Mouse (Mus musculus) limb, embryonic 10.5 days (tissue): ENCODE measurements around the gene Lrfn3. TPM values are rescaled to one million over a fixed set of nuclear protein-coding genes. Genes with fewer than 3 reads are reported as not detected.

ENCODE experiments used
- DNase-seq: peaks from one replicate; pipeline ENCODE4 v3.0.0-alpha.2; 2017; ENCODE audit warnings: low spot score
- H3K27ac ChIP-seq: fragments of 300-500 bp; sonication (generic); 2 replicates; pipeline ENCODE4 v1.5.1; 2016; ENCODE audit warnings: mild to moderate bottlenecking
- H3K27me3 ChIP-seq: fragments of 300-500 bp; sonication (generic); 2 replicates; pipeline ENCODE4 v1.6.1; 2016; ENCODE audit warnings: low read depth, mild to moderate bottlenecking; ENCODE audit not compliant: poor library complexity, severe bottlenecking
- H3K36me3 ChIP-seq: fragments of 300-500 bp; sonication (generic); 2 replicates; pipeline ENCODE4 v1.6.1; 2016; ENCODE audit warnings: mild to moderate bottlenecking, moderate library complexity
- H3K4me1 ChIP-seq: fragments of 300-500 bp; sonication (generic); 2 replicates; pipeline ENCODE4 v1.6.1; 2016
- H3K4me3 ChIP-seq: fragments of 300-500 bp; sonication (generic); 2 replicates; pipeline ENCODE4 v1.5.1; 2016; ENCODE audit warnings: mild to moderate bottlenecking, moderate library complexity
- H3K9me3 ChIP-seq: fragments of 300-500 bp; sonication (generic); replicated peaks from 2 replicates; pipeline ENCODE4 v1.6.1; 2016; ENCODE audit warnings: mild to moderate bottlenecking
- WGBS: fragments of 180-500 bp; shearing (Covaris S2); methylation state at CpG from one replicate; pipeline ENCODE4 v1.1.7; 2016; 5-methylcytosine and 5-hydroxymethylcytosine counted together
- polyA plus RNA-seq: library from polyadenylated mRNA; unstranded; fragments of >200 nt; fragmentation: Nextera tagmentation; extraction: Ambion mirVana; gene quantifications from 2 replicates; pipeline ENCODE4 v1.2.1, GENCODE M21; 2016

Gene Lrfn3
- polyA plus RNA-seq, 1 experiment from 2014 or later, result 4.2 TPM

- H3K9me3 ChIP-seq, result no peaks in the 10 kb centered on the region
- WGBS, result under 1% methylated on average over 63 of the region's 63 CpGs
- H3K27me3 ChIP-seq, result no peaks in the 10 kb centered on the region
- peak within 1 kb of the TSS; percentile 73 for H3K4me3 ChIP-seq
- DNase-seq, result peak; percentile 66
- peak within 1 kb of the TSS; percentile 88 for H3K27ac ChIP-seq
- peaks cover 35% of the 10 kb centered on the region for H3K36me3 ChIP-seq
- H3K4me1 ChIP-seq, result peaks cover 19% of the 10 kb centered on the region
Measured at GRCm38 (mm10) chr7:30321539-30322284, 40.9 kb downstream of the Lrfn3 start, which contains the start of gene E130208F15Rik. TSS of gene E130208F15Rik (plus strand) at chr7:30321740.

- Histone ChIP-seq H3K36me3 (peaks cover 41% of the 10 kb centered on the region), H3K27ac (no peak overlapping the region), H3K9me3 (no peaks in the 10 kb centered on the region), H3K4me1 (peaks cover 24% of the 10 kb centered on the region), H3K4me3 (peak overlapping the region; percentile 73), H3K27me3 (no peaks in the 10 kb centered on the region)
- 86% methylated on average over 2 of the region's 2 CpGs for WGBS
- no peak for DNase-seq
Measured at GRCm38 (mm10) chr7:30320946-30321345, 41.6 kb downstream of the Lrfn3 start.

- Histone ChIP-seq H3K4me3 (no peak overlapping the region), H3K36me3 (peaks cover 50% of the 10 kb centered on the region), H3K4me1 (peaks cover 49% of the 10 kb centered on the region), H3K9me3 (no peaks in the 10 kb centered on the region), H3K27ac (no peak overlapping the region), H3K27me3 (no peaks in the 10 kb centered on the region)
- DNase-seq, result no peak
- WGBS, result 90% methylated on average over 3 of the region's 3 CpGs
Measured at GRCm38 (mm10) chr7:30318142-30318541, 44.4 kb downstream of the Lrfn3 start.

GRCm38 (mm10) chr7:30315559-30316529 is 46.7 kb downstream of the Lrfn3 start:
- Histone ChIP-seq H3K36me3 (peaks cover 72% of the 10 kb centered on the region), H3K9me3 (no peaks in the 10 kb centered on the region), H3K27ac (peak overlapping the region; percentile 84), H3K4me1 (peaks cover 32% of the 10 kb centered on the region), H3K4me3 (peak overlapping the region; percentile 68), H3K27me3 (no peaks in the 10 kb centered on the region)
- DNase-seq, result no peak
- whole genome bisulfite sequencing, result 78% methylated on average over 13 of the region's 13 CpGs

GRCm38 (mm10) chr7:30314721-30315155 is 47.8 kb downstream of the Lrfn3 start, which contains the start of gene Syne4:
TSS of gene Syne4 (plus strand) at chr7:30314807.
- WGBS, result 3% methylated on average over 9 of the region's 9 CpGs
- Histone ChIP-seq H3K36me3 (peaks cover 77% of the 10 kb centered on the region), H3K9me3 (no peaks in the 10 kb centered on the region), H3K4me3 (peak within 1 kb of the TSS; percentile 68), H3K4me1 (peaks cover 37% of the 10 kb centered on the region), H3K27ac (peak within 1 kb of the TSS; percentile 84), H3K27me3 (no peaks in the 10 kb centered on the region)
- peak; percentile 75 for DNase-seq

- no peaks in the 10 kb centered on the region for H3K27me3 ChIP-seq
- H3K27ac ChIP-seq, result peak overlapping the region; percentile 84
- no peak for DNase-seq
- 51% methylated on average over 27 of the region's 27 CpGs for WGBS
- H3K4me3 ChIP-seq, result 0 out of 2 replicates have a peak overlapping the region, but pooled peaks have one; percentile 10
- no peaks in the 10 kb centered on the region for H3K9me3 ChIP-seq
- peaks cover 67% of the 10 kb centered on the region for H3K36me3 ChIP-seq
- H3K4me1 ChIP-seq, result peaks cover 45% of the 10 kb centered on the region
Measured at GRCm38 (mm10) chr7:30313666-30314320, 48.8 kb downstream of the Lrfn3 start.

- Histone ChIP-seq H3K4me3 (no peak overlapping the region), H3K27me3 (no peaks in the 10 kb centered on the region), H3K9me3 (no peaks in the 10 kb centered on the region), H3K27ac (no peak overlapping the region), H3K36me3 (peaks cover 65% of the 10 kb centered on the region), H3K4me1 (peaks cover 42% of the 10 kb centered on the region)
- no peak for DNase-seq
- whole genome bisulfite sequencing, result 88% methylated on average over 12 of the region's 12 CpGs
Measured at GRCm38 (mm10) chr7:30310136-30310535, 52.4 kb downstream of the Lrfn3 start.

GRCm38 (mm10) chr7:30309395-30310129 is 53.0 kb downstream of the Lrfn3 start:
- Histone ChIP-seq H3K27me3 (no peaks in the 10 kb centered on the region), H3K4me1 (peaks cover 36% of the 10 kb centered on the region), H3K36me3 (peaks cover 68% of the 10 kb centered on the region), H3K27ac (peak overlapping the region; percentile 77; the same call in 1 of the 2 replicates), H3K9me3 (no peaks in the 10 kb centered on the region), H3K4me3 (peak overlapping the region; percentile 77)
- 70% methylated on average over 15 of the region's 15 CpGs for WGBS
- no peak for DNase-seq

- Histone ChIP-seq H3K27ac (peak within 1 kb of the TSS; percentile 77), H3K4me3 (peak within 1 kb of the TSS; percentile 77), H3K9me3 (no peaks in the 10 kb centered on the region), H3K4me1 (peaks cover 24% of the 10 kb centered on the region), H3K36me3 (peaks cover 69% of the 10 kb centered on the region), H3K27me3 (no peaks in the 10 kb centered on the region)
- 4% methylated on average over 27 of the region's 27 CpGs for WGBS
- DNase-seq, result peak; percentile 87
Measured at GRCm38 (mm10) chr7:30308076-30309005, 54.2 kb downstream of the Lrfn3 start, which contains the start of gene Alkbh6. TSS of gene Alkbh6 (plus strand) at chr7:30308717.

GRCm38 (mm10) chr7:30306083-30306779 is 56.3 kb downstream of the Lrfn3 start:
- Histone ChIP-seq H3K9me3 (no peaks in the 10 kb centered on the region), H3K27me3 (no peaks in the 10 kb centered on the region), H3K27ac (no peak overlapping the region), H3K4me3 (no peak overlapping the region), H3K4me1 (peaks cover 24% of the 10 kb centered on the region), H3K36me3 (peaks cover 70% of the 10 kb centered on the region)
- no peak for DNase-seq
- WGBS, result 91% methylated on average over 16 of the region's 16 CpGs
